Mouse (Mus musculus): ENCODE measurements around the gene Bmp15. TPM values are rescaled to one million over a fixed set of nuclear protein-coding genes. Genes with fewer than 3 reads are reported as not detected.

Bmp15 gene
- not detected for polyA plus RNA-seq (2017; shearing (Covaris generic))

DNA sequence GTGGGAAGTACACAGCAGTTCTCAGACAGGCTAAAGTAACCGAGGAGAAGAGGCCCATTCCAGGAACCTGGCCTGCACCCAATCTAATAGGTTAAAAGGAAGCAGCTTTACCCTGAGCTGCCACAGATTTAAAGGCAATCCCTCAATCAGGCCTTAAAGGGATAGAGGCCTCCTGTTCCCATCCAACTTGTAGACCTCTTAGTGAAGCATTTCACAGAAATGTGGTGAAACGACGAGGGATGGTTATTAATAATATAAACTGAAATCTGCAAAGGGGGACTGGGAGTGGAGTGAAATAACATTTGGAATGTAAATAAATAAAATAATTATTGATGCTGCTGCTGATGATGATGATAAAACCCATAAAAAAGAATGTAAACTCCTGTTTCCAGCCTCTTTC, at the start of gene Bmp15:
TSS of gene Bmp15 (minus strand) at position 101 of the 400 bp plus-strand sequence.

Other genes starting within 250 kb of the Bmp15 start
- not detected for gene AU022751, start 237.3 kb downstream of the Bmp15 start, polyA plus RNA-seq (2017; shearing (Covaris generic))
- not detected for gene Nudt10, start 147.7 kb downstream of the Bmp15 start, polyA plus RNA-seq (2017; shearing (Covaris generic))
- not detected for gene Shroom4, start 79.1 kb upstream of the Bmp15 start, polyA plus RNA-seq (2017; shearing (Covaris generic))

All from activated CD4-positive, CD25-positive, alpha-beta regulatory T cell (primary cell).